ENCODE assay signal across 9 mouse cellular contexts in the genomic region with DNA sequence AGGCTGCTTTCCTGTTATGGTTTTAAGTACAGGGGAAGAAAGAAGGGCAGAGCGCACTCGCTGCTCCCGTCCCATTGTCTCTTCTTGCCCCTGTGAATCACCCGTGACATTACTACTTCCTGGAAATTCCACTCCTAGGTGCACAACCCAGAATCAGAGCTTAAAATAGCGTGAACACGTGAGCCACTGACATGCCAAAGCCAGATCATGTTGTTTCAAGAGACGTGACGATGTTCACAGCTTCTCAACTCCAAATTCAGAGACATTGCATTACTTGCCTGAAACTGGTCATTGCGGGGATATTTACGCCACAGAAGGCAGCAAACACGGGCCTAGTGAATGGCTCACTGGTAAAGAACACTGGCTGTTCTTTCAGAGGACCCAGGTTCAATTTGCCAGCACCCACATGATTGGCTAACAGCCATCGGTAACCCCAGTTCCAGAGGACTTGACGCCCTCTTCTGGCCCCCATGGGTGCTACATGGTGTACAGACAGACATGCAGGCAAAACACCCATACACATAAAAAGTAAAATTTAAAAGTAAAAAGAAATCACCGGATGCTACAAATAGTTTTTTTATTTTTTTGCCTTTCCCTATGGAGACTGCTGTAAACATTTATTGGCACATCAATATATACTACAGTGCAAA. TPM values are rescaled to one million over a fixed set of nuclear protein-coding genes. Genes with fewer than 3 reads are reported as not detected.
DNase-seq lines count a peak whose midpoint lies in the region; TF ChIP-seq lines count a peak whose summit lies in the region.
"Had no signal": no experiment of that assay in that cellular context is flagged by ENCODE, and none has a peak within 500 bp of the region (broad histone marks: within the 10 kb centered on the region; RNA-seq: fewer than 3 reads in every experiment).

No protein-coding gene starts in this region.

- no peaks in the 10 kb centered on the region for H3K79me2 ChIP-seq in liver, adult 2 months (ENCODE audit: control insufficient read depth, insufficient read depth, low read length)

- no peak overlapping the region for H3K27ac ChIP-seq in liver, adult 2 months (replicated peaks; ENCODE audit: insufficient read depth, low read depth, low read length)
- H3K27ac ChIP-seq in forebrain, embryonic 10.5 days: no peak overlapping the region
- H3K27ac ChIP-seq: neural tube, embryonic 13.5 days had no signal

- WGBS in liver, adult 2 months: 87% methylated on average over 14 of the region's 14 CpGs
- WGBS in forebrain, embryonic 10.5 days: 90% methylated on average over 14 of the region's 14 CpGs

- TF ChIP-seq CTCF in liver, adult 2 months (IDR thresholded peaks at IDR 0.05; ENCODE audit: low read depth, low read length): peak; percentile 15; the same call in 1 of the 2 replicates
- peak; percentile 36 for TF ChIP-seq CTCF in E14TG2a.4 (conservative IDR thresholded peaks at IDR 0.05; ENCODE audit: low read length)

- no peak overlapping the region for H3K9ac ChIP-seq in liver, adult 2 months (ENCODE audit: low read depth, low read length)
- H3K9ac ChIP-seq: neural tube, embryonic 13.5 days had no signal

- no peak for TF ChIP-seq POLR2A in liver, adult 2 months (IDR thresholded peaks at IDR 0.05; ENCODE audit: extremely low read depth, insufficient read depth, low read length)

- no peaks in the 10 kb centered on the region for H3K9me3 ChIP-seq in E14TG2a.4 (ENCODE audit: low read length)
- H3K9me3 ChIP-seq in forebrain, embryonic 10.5 days: no peaks in the 10 kb centered on the region
- H3K9me3 ChIP-seq: neural tube, embryonic 13.5 days had no signal

- H3K36me3 ChIP-seq in liver, adult 2 months (ENCODE audit: control insufficient read depth, insufficient read depth, low read length): no peaks in the 10 kb centered on the region
- H3K36me3 ChIP-seq in E14TG2a.4 (ENCODE audit: insufficient read depth, low read length): 0 out of 2 replicates have a peak, but pooled peaks cover 4% of the 10 kb centered on the region
- H3K36me3 ChIP-seq in forebrain, embryonic 10.5 days (replicated peaks): peaks cover 10% of the 10 kb centered on the region
- H3K36me3 ChIP-seq: neural tube, embryonic 13.5 days had no signal

- no peak overlapping the region for H3K4me3 ChIP-seq in liver, adult 2 months (ENCODE audit: insufficient read depth, low read depth, low read length)
- no peak overlapping the region for H3K4me3 ChIP-seq in E14TG2a.4 (replicated peaks; ENCODE audit: low read length)
- no peak overlapping the region for H3K4me3 ChIP-seq in forebrain, embryonic 10.5 days
- H3K4me3 ChIP-seq: neural tube, embryonic 13.5 days had no signal

- no peaks in the 10 kb centered on the region for H3K4me1 ChIP-seq in liver, adult 2 months (ENCODE audit: control insufficient read depth, insufficient read depth, low read length)
- H3K4me1 ChIP-seq in E14TG2a.4 (replicated peaks; ENCODE audit: low read depth, low read length): peaks cover 58% of the 10 kb centered on the region
- H3K4me1 ChIP-seq in forebrain, embryonic 10.5 days: peaks cover 9% of the 10 kb centered on the region

- DNase-seq in liver, adult 2 months (ENCODE audit: extremely low read depth, low read depth, low spot score): no peak
- DNase-seq in liver (no peak), ZHBTc4 (ENCODE audit: low read depth, low spot score) (peak; percentile 64)
- peak; percentile 63 to 64 for DNase-seq in heart, postnatal 10 days
- no peak for DNase-seq in left cerebral cortex, postnatal 36 days (ENCODE audit: low spot score in 2 of 2)
- DNase-seq in forebrain, embryonic 10.5 days (ENCODE audit: extremely low spot score, low spot score): no peak
- DNase-seq: cerebellum, postnatal 14 days had no signal

- H3K27me3 ChIP-seq in liver, adult 2 months (ENCODE audit: control insufficient read depth, insufficient read depth, low read length): no peaks in the 10 kb centered on the region
- H3K27me3 ChIP-seq in E14TG2a.4 (ENCODE audit: insufficient read depth, low read length): no peaks in the 10 kb centered on the region
- no peaks in the 10 kb centered on the region for H3K27me3 ChIP-seq in forebrain, embryonic 10.5 days (ENCODE audit: poor library complexity, severe bottlenecking)
- H3K27me3 ChIP-seq: neural tube, embryonic 13.5 days had no signal

- intact Hi-C loops in heart, postnatal 10 days (cut with DNase I): no loop called here
- intact Hi-C loops in left cerebral cortex, postnatal 36 days (cut with DNase I): no loop called here

RNA-seq across cellular contexts. Expression of a gene that starts 41.6 kb away (rescaled TPM):
- 15.4 and 17.1 TPM in 2 replicates for total RNA-seq in liver, adult 2 months (2014; rRNA removed)
- 2.7 and 4.9 TPM in 2 replicates for polyA plus RNA-seq in liver, adult 2 months (2012; rRNA removed)
- total RNA-seq in heart, postnatal 10 days (2021): 10 to 100 TPM; 37.4 to 40.7 TPM
- total RNA-seq in left cerebral cortex, postnatal 36 days (2021): 100 to 1,000 TPM; 178 to 186 TPM
- 87.6 and 88.8 TPM in 2 replicates for polyA plus RNA-seq in forebrain, embryonic 10.5 days (2016; fragmentation: Nextera tagmentation; extraction: Ambion mirVana)

Comparison
In these comparisons a context has a peak if more than half of its experiments do, and no peak if none do; other contexts are left out.
1. DNase-seq: peak in ZHBTc4 (single experiment) and heart, postnatal 10 days (2 of 2); none in liver, adult 2 months (single experiment), liver (single experiment), left cerebral cortex, postnatal 36 days (0 of 2) and forebrain, embryonic 10.5 days (single experiment).